ENCODE assay signal across 9 mouse cellular contexts in the genomic region with DNA sequence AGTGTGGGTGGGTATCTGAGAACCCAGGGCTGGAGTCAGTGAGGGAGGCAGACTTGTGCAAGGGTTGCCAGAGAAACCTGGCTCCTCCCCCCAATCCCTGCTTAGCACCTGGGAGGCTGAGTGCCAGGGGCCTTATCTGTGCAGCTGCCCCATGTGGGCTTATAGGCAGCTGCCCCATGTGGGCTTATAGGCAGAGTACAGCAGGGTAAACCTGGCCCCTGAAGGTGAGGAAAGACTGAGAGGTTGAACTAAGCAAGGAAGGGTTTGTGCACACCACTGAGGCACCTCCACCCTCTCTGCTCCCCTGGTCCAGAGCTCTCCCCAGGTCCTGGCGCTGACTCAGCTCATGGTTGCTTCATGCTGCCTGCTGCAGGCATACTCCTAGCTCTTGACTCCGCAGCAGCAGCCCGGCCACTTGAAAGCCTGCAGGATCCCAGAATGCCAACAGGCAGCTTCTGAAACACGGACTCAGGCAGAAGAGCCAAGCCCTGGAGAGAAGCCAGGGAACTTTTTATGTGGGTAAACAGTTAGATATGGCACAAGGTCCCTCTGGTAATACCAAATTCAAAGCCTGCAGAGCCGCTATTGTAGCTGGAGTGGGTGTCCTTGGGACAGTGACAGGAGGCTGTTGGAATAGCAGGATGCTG. TPM values are rescaled to one million over a fixed set of nuclear protein-coding genes. Genes with fewer than 3 reads are reported as not detected.
DNase-seq lines count a peak whose midpoint lies in the region; ATAC-seq lines count a peak whose summit lies in the region.
"Had no signal": no experiment of that assay in that cellular context is flagged by ENCODE, and none has a peak within 500 bp of the region (broad histone marks: within the 10 kb centered on the region; RNA-seq: fewer than 3 reads in every experiment).

No protein-coding gene starts in this region.

- H3K36me3 ChIP-seq in hindbrain, embryonic 10.5 days: no peaks in the 10 kb centered on the region
- H3K36me3 ChIP-seq in hindbrain, embryonic 14.5 days (replicated peaks; ENCODE audit: control insufficient read depth, insufficient read depth): no peaks in the 10 kb centered on the region
- no peaks in the 10 kb centered on the region for H3K36me3 ChIP-seq in forebrain, embryonic 13.5 days (ENCODE audit: poor library complexity, severe bottlenecking)
- H3K36me3 ChIP-seq: G1E had no signal

- H3K9me3 ChIP-seq in hindbrain, embryonic 10.5 days: no peaks in the 10 kb centered on the region
- no peaks in the 10 kb centered on the region for H3K9me3 ChIP-seq in hindbrain, embryonic 14.5 days (ENCODE audit: control insufficient read depth, low read length)
- H3K9me3 ChIP-seq in forebrain, embryonic 13.5 days (replicated peaks): no peaks in the 10 kb centered on the region
- H3K9me3 ChIP-seq: G1E had no signal

- peaks cover 51% of the 10 kb centered on the region for H3K4me1 ChIP-seq in hindbrain, embryonic 10.5 days (replicated peaks)
- H3K4me1 ChIP-seq in hindbrain, embryonic 14.5 days (replicated peaks; ENCODE audit: control insufficient read depth, insufficient read depth, low read length): peaks cover 35% of the 10 kb centered on the region
- peaks cover 46% of the 10 kb centered on the region for H3K4me1 ChIP-seq in forebrain, embryonic 13.5 days

- no peak overlapping the region for H3K4me3 ChIP-seq in hindbrain, embryonic 10.5 days
- H3K4me3 ChIP-seq in hindbrain, embryonic 14.5 days (replicated peaks; ENCODE audit: low read length): no peak overlapping the region
- no peak overlapping the region for H3K4me3 ChIP-seq in forebrain, embryonic 13.5 days

- peak overlapping the region; percentile 86 for H3K27ac ChIP-seq in hindbrain, embryonic 10.5 days
- no peak overlapping the region for H3K27ac ChIP-seq in hindbrain, embryonic 14.5 days
- peak overlapping the region; percentile 41 for H3K27ac ChIP-seq in forebrain, embryonic 13.5 days

- no peak for DNase-seq in hindbrain, embryonic 10.5 days (ENCODE audit: low spot score)
- DNase-seq in hindbrain, embryonic 14.5 days (ENCODE audit: low spot score): no peak
- DNase-seq in adrenal gland, postnatal 25 days: peak; percentile 68
- DNase-seq in urinary bladder, postnatal 10 days (ENCODE audit: low spot score): no peak
- DNase-seq in layer of hippocampus, adult 11-12 months (ENCODE audit: low spot score): no peak
- DNase-seq in B cell, adult 2 months: no peak

- 41% methylated on average over 5 of the region's 5 CpGs for WGBS in hindbrain, embryonic 10.5 days
- 30% methylated on average over 5 of the region's 5 CpGs for WGBS in hindbrain, embryonic 14.5 days
- WGBS in forebrain, embryonic 13.5 days: 38% methylated on average over 5 of the region's 5 CpGs

- ATAC-seq in hindbrain, embryonic 14.5 days (ENCODE audit: low FRiP score): no peak
- no peak for ATAC-seq in forebrain, embryonic 13.5 days
- 0 out of 2 replicates have a peak, but pooled peaks have one; percentile 10 for ATAC-seq in megakaryocyte, adult 5-6 weeks (ENCODE audit: poor library complexity, severe bottlenecking)

- peaks cover 19% of the 10 kb centered on the region for H3K27me3 ChIP-seq in hindbrain, embryonic 10.5 days (ENCODE audit: insufficient read depth, poor library complexity, severe bottlenecking)
- no peaks in the 10 kb centered on the region for H3K27me3 ChIP-seq in hindbrain, embryonic 14.5 days (ENCODE audit: control insufficient read depth, insufficient read depth, low read length)
- H3K27me3 ChIP-seq in forebrain, embryonic 13.5 days: no peaks in the 10 kb centered on the region

- no peak overlapping the region for H3K9ac ChIP-seq in hindbrain, embryonic 14.5 days
- no peak overlapping the region for H3K9ac ChIP-seq in forebrain, embryonic 13.5 days

- H3K4me2 ChIP-seq in hindbrain, embryonic 14.5 days (replicated peaks): no peak overlapping the region
- no peak overlapping the region for H3K4me2 ChIP-seq in forebrain, embryonic 13.5 days

RNA-seq across cellular contexts. Expression of gene Ccdc187, which starts 5.9 kb away (rescaled TPM):
- 0.10 and 0.20 TPM in 2 replicates for polyA plus RNA-seq in hindbrain, embryonic 10.5 days (2016; fragmentation: Nextera tagmentation; extraction: Ambion mirVana)
- 0.25 and 0.29 TPM in 2 replicates for polyA plus RNA-seq in hindbrain, embryonic 14.5 days (2014; fragmentation: Nextera tagmentation; extraction: Ambion mirVana)
- total RNA-seq in adrenal gland, postnatal 25 days (2021): 0.62 and 1.5 TPM in 2 replicates
- polyA plus RNA-seq in forebrain, embryonic 13.5 days (2015; fragmentation: Nextera tagmentation; extraction: Ambion mirVana): 0.18 and 0.35 TPM in 2 replicates
- total RNA-seq in megakaryocyte, adult 5-6 weeks (2015): not detected in 2 replicates
- total RNA-seq in megakaryocyte, adult 5-6 weeks (2017): not detected in 2 replicates
- polyA plus RNA-seq: G1E had no signal

RNA-seq across cellular contexts. Expression of gene Gpsm1, which starts 15.0 kb away (rescaled TPM):
- polyA plus RNA-seq in hindbrain, embryonic 10.5 days (2016; fragmentation: Nextera tagmentation; extraction: Ambion mirVana): 99.2 and 114 TPM in 2 replicates
- polyA plus RNA-seq in hindbrain, embryonic 14.5 days (2014; fragmentation: Nextera tagmentation; extraction: Ambion mirVana): 96.7 and 101 TPM in 2 replicates
- 17.5 and 17.7 TPM in 2 replicates for total RNA-seq in adrenal gland, postnatal 25 days (2021)
- polyA plus RNA-seq in forebrain, embryonic 13.5 days (2015; fragmentation: Nextera tagmentation; extraction: Ambion mirVana): 97.7 and 120 TPM in 2 replicates
- total RNA-seq in megakaryocyte, adult 5-6 weeks (2015): 1.9 and 2.4 TPM in 2 replicates
- 2.2 and 4.0 TPM in 2 replicates for total RNA-seq in megakaryocyte, adult 5-6 weeks (2017)

RNA-seq across cellular contexts. Expression of gene Dnlz, which starts 51.6 kb away (rescaled TPM):
- 36.8 and 38.8 TPM in 2 replicates for polyA plus RNA-seq in hindbrain, embryonic 10.5 days (2016; fragmentation: Nextera tagmentation; extraction: Ambion mirVana)
- 27.7 and 28.3 TPM in 2 replicates for polyA plus RNA-seq in hindbrain, embryonic 14.5 days (2014; fragmentation: Nextera tagmentation; extraction: Ambion mirVana)
- 20.5 and 21.1 TPM in 2 replicates for total RNA-seq in adrenal gland, postnatal 25 days (2021)
- polyA plus RNA-seq in forebrain, embryonic 13.5 days (2015; fragmentation: Nextera tagmentation; extraction: Ambion mirVana): 31.1 and 32.2 TPM in 2 replicates
- total RNA-seq in megakaryocyte, adult 5-6 weeks (2015): 4.4 and 5.8 TPM in 2 replicates
- total RNA-seq in megakaryocyte, adult 5-6 weeks (2017): 5.1 TPM in 2 replicates
